Mouse (Mus musculus): Measurements from ENCODE around the gene Msi2. TPM values are rescaled to one million over a fixed set of nuclear protein-coding genes. Genes with fewer than 3 reads are reported as not detected.
A peak's percentile ranks its signal among the peaks of the same experiment; 100 is the strongest.

Msi2 gene
- polyA plus RNA-seq, 1 experiment from 2014 or later, result 10.9 TPM

DNA sequence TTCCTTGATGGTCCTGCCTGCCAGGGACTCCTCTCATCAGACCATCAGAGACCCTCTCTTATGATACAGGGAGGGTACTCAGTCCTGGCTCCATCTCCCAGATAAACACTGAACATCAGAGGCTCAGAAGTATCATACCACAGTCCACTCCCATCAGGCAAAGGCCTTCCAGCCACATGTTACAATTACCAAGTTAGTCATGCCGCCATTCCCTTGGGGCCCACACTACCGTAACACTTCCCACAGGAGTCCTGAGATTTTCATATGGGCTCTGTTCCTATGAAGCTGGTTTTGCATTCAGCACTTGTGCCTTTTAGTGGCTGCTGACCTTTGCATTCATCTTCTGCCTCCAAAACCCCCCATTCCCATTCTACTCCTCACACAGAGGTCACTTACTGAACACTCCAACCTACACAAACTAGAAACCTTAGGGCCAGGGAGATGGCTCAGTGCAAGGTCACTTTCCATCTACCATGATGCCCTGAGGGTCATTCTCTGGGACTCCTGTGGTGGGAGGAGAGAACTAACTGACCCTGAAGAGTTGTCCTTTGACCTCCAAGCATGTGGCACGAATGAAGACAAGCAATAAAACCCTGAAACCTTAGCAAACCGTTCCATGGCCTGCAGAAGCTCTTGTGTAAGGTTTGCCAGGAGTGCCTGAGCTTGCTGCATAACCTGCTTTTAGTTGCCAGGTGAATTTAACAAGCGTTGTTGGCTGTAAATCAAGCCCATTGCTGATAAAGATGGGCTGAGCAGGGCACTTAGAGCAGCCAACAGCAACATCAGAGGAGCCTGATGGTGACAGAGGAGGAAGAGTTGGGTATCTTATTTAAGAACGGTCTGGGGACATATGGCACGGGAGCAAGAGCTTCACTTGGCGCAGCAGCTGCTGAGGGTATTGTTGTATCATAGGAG, 323.0 kb downstream of the Msi2 start:
- Histone ChIP-seq H3K27me3 (replicated peaks) (no peaks in the 10 kb centered on the region), H3K9ac (no peak overlapping the region), H3K4me3 (replicated peaks) (no peak overlapping the region), H3K4me2 (replicated peaks) (no peak overlapping the region), H3K4me1 (replicated peaks) (peaks cover 14% of the 10 kb centered on the region), H3K36me3 (no peaks in the 10 kb centered on the region), H3K9me3 (no peaks in the 10 kb centered on the region), H3K27ac (peak overlapping the region; percentile 6; the same call in 1 of the 2 replicates)
- WGBS, result 58% methylated on average over 8 of the region's 8 CpGs
- no peak for ATAC-seq

DNA sequence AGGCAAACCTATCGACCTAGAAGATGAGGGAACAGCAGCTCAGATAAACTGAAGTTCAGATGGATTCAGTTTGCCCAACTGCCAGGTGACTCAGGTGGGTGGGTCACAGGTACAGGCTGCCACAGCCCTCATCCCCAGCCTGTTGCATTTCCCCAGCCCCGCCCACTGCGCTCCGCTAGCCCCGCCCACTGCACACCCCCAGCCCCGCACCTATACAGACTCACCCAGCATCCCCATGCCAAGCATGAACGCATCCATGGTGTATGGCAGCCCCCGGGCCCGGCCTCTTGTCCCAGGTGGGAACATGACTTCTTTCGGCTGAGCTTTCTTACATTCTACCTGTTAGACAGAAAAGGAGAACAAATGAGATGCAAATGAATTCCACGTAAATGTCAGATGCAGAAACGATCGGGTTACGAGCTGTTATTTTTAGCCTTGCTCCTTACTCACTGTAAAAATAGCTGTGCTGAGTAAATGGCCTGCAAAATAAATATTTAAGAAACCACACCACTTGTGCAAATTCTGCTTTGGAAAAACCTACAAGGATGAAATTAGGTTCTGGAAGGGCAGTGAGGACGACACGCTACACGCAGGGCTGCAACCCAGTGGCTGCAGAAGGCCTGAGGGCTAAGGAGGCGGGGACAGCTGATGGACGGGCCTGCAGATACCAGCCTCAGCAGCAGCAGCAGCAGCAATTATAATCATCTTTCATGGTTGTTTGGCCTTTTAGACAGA, 323.8 kb downstream of the Msi2 start:
- H3K27ac ChIP-seq, result peak overlapping the region; percentile 6; the same call in 1 of the 2 replicates

DNA sequence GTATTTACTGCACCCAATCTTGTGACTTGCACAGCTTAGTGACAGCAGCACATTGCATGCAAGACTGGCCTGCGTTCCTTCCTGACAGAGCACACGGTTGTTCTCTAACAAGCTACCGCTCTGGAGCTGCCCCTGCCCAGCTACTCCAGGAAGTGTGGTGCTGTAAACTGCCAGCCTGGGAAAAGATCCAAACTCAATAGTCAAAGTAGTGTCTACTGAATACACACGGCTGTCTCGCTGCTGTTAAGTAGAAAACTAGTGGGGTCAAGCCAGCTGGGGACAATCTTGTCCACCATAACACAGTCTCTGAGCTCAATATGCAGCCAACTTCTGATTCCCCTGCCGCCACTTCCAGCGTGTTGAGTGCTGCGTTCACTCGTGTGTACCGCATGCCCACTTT, 325.6 kb downstream of the Msi2 start:
- H3K27me3 ChIP-seq (replicated peaks), result no peaks in the 10 kb centered on the region
- peaks cover 5% of the 10 kb centered on the region; the same call in 1 of the 2 replicates for H3K4me1 ChIP-seq (replicated peaks)
- no peak overlapping the region for H3K27ac ChIP-seq
- no peak overlapping the region for H3K4me3 ChIP-seq (replicated peaks)
- no peak overlapping the region for H3K4me2 ChIP-seq (replicated peaks)
- no peak for ATAC-seq
- H3K36me3 ChIP-seq, result no peaks in the 10 kb centered on the region
- H3K9me3 ChIP-seq, result no peaks in the 10 kb centered on the region
- 80% methylated on average over 10 of the region's 10 CpGs for WGBS
- H3K9ac ChIP-seq, result no peak overlapping the region

More for the DNA sequence above, 323.8 kb downstream of the Msi2 start:
- Histone ChIP-seq H3K4me2 (replicated peaks) (no peak overlapping the region), H3K36me3 (no peaks in the 10 kb centered on the region), H3K4me1 (replicated peaks) (peaks cover 9% of the 10 kb centered on the region), H3K4me3 (replicated peaks) (no peak overlapping the region), H3K9ac (no peak overlapping the region), H3K9me3 (no peaks in the 10 kb centered on the region), H3K27me3 (replicated peaks) (no peaks in the 10 kb centered on the region)
- 63% methylated on average over 19 of the region's 19 CpGs for WGBS
- peak; percentile 54 for ATAC-seq

DNA sequence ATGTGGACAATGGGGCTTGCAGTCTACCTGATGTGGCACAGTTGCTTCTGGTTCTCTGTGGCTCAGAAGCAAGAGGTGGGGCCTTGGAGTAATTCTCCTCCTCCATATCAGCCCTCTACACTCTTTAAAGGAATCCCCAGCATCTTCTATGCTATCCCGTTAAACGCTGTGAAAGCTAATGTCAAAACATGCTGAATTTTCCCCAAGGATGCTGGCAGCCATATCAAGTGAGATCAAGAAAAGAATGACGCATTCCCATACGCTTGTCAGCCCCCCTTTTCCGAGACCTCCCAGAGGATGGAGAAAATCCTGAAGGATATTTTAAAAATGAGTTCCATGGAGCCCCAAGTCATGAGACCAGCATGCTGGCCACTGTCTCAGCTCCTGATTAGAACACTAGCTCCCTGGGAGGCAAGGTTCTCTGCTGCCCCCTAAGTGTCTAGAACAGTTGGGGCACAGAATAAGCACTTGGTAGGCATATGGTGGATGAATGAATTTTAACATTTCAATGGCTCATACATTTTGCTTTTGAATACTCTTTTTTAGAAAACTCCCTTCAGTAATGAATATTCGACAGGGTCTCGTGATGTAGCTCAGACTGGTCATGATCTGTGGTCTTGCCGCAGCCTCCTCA, 327.0 kb downstream of the Msi2 start:
- Histone ChIP-seq H3K27me3 (replicated peaks) (no peaks in the 10 kb centered on the region), H3K9me3 (no peaks in the 10 kb centered on the region), H3K27ac (no peak overlapping the region), H3K4me1 (replicated peaks) (peaks cover 5% of the 10 kb centered on the region; the same call in 1 of the 2 replicates), H3K4me3 (replicated peaks) (no peak overlapping the region), H3K4me2 (replicated peaks) (no peak overlapping the region), H3K36me3 (no peaks in the 10 kb centered on the region), H3K9ac (no peak overlapping the region)
- 74% methylated on average over 8 of the region's 8 CpGs for WGBS
- ATAC-seq, result no peak

DNA sequence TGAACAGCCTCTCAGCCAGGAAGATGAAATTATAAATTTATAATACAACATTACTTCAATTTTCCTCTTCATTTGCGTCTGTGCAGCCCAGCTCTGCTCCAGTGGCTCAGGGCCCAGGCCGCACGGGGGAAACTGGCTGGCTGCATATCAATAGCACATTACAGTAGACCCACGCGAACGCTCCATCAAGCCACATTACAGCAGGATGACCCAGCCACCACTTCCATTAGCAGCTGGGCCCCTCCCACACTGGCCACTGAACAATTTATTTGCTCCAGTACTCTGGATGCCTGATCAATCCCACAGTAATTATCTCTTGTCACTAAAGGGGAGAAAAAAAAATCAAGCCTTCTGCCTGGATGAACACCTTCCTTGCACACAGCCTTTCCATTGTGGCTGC, 328.8 kb downstream of the Msi2 start:
- WGBS, result 91% methylated on average over 6 of the region's 6 CpGs
- no peak overlapping the region for H3K4me2 ChIP-seq (replicated peaks)
- no peaks in the 10 kb centered on the region for H3K9me3 ChIP-seq
- ATAC-seq, result no peak
- no peak overlapping the region for H3K4me3 ChIP-seq (replicated peaks)
- no peaks in the 10 kb centered on the region; the same call in 1 of the 2 replicates for H3K4me1 ChIP-seq (replicated peaks)
- H3K27me3 ChIP-seq (replicated peaks), result no peaks in the 10 kb centered on the region
- H3K9ac ChIP-seq, result no peak overlapping the region
- H3K27ac ChIP-seq, result no peak overlapping the region
- no peaks in the 10 kb centered on the region for H3K36me3 ChIP-seq

DNA sequence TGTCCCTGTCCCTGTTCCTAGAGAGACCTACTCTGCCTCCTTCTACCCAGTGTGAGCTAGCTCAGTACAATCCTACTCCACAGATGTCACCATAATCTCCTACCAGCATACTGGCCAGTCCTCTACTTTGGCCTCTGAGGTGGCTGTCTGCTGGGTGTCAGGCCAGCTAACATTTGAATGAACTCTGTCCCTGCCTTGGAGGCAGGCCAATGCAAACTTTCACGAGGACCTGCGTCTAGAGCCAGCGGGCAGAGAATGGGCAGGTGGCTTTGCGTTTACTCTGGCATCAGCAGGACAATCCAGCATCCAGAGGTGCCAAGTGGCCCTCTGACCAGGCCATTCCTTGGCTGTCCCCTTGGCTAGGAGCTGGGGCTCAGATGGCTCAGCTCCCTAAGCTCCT, 331.4 kb downstream of the Msi2 start:
- Histone ChIP-seq H3K4me1 (replicated peaks) (no peaks in the 10 kb centered on the region), H3K27ac (no peak overlapping the region), H3K27me3 (replicated peaks) (no peaks in the 10 kb centered on the region), H3K4me3 (replicated peaks) (no peak overlapping the region), H3K4me2 (replicated peaks) (no peak overlapping the region), H3K36me3 (no peaks in the 10 kb centered on the region), H3K9me3 (no peaks in the 10 kb centered on the region), H3K9ac (no peak overlapping the region)
- no peak for ATAC-seq
- 84% methylated on average over 4 of the region's 4 CpGs for WGBS

DNA sequence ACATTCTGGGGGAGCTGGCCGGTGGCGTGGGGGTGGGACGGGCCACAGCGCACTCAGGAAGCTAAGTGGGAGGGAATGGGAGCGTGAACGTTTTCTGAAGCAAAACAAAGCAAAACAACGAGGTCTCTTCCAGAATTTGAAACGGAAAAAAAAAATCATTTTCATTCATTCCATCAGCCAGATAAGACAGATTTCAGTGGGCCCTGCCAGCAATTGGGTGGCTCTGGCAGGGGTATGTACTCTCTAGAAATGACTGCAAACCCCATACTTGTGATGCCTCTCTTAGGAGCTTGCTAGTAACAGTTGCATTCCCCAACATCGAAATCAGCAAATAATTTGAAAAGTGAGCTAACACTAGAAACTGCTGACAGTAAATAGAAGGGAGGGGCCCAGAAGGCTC, 335.9 kb downstream of the Msi2 start:
- WGBS, result 74% methylated on average over 9 of the region's 9 CpGs
- Histone ChIP-seq H3K4me3 (replicated peaks) (no peak overlapping the region), H3K9ac (no peak overlapping the region), H3K9me3 (no peaks in the 10 kb centered on the region), H3K4me2 (replicated peaks) (no peak overlapping the region), H3K27ac (no peak overlapping the region), H3K36me3 (no peaks in the 10 kb centered on the region), H3K27me3 (replicated peaks) (no peaks in the 10 kb centered on the region), H3K4me1 (replicated peaks) (peaks cover 11% of the 10 kb centered on the region)
- ATAC-seq, result no peak

DNA sequence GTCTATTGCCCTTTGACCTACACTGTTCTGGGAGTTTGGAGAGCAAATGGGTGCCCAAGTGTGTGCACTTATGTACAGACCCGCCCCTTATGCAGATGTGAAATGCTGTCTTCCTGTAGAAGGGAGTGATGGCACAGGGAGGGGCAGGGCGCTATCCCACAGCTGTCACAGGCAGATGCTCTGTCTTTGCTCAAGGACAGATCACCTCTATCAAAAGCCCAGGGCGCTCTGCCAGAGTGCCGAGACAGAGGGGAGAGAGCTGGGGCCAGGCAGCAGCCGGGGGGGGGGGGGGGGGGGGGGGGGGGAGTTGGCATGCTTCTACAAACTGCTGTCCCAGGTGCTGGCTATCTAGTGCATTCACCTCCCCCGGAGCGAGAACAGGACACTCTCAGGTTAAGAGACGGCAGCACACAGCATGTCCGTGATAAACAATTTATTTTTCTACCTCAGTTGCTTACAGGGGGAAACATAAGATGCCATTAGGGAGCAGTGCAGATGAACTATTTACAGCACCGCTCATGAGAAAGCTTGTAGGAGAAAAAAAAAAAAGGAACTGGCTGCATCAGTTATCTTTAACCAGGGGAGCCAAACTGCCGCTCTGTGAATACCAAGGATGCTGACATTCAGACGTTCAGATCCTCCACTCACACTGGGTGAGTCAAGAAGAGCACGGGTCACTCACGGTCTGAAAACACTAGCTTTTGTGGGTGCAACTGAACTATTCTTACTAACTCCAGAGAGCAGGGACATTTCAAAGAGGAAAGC, 337.0 kb downstream of the Msi2 start:
- Histone ChIP-seq H3K36me3 (no peaks in the 10 kb centered on the region), H3K4me1 (replicated peaks) (peaks cover 11% of the 10 kb centered on the region), H3K27me3 (replicated peaks) (no peaks in the 10 kb centered on the region), H3K9ac (no peak overlapping the region), H3K4me2 (replicated peaks) (no peak overlapping the region), H3K4me3 (replicated peaks) (no peak overlapping the region), H3K27ac (no peak overlapping the region), H3K9me3 (no peaks in the 10 kb centered on the region)
- 50% methylated on average over 11 of the region's 14 CpGs for WGBS
- ATAC-seq, result no peak

DNA sequence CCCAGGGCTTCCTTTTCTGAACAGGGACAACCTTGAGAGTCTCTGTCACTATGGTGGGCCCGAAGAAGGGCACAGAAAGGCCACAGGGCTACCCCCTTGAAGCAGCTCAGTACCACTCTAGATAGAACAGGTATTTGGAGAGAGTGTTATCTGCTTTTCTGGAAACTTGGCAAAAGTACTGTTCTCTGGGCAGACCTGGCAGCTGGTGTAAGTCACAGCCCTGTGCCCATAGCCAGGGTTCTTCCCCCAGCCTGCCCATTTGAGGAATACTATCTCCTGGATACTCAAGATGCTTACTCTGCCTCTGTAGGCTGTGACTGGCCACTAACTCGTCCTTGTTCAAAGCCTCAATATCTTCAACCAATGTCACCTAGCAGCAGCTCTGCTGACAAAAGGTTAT, 338.7 kb downstream of the Msi2 start:
- no peak for ATAC-seq
- Histone ChIP-seq H3K9me3 (no peaks in the 10 kb centered on the region), H3K27me3 (replicated peaks) (no peaks in the 10 kb centered on the region), H3K4me3 (replicated peaks) (no peak overlapping the region), H3K4me2 (replicated peaks) (no peak overlapping the region), H3K9ac (no peak overlapping the region), H3K27ac (no peak overlapping the region), H3K4me1 (replicated peaks) (peaks cover 11% of the 10 kb centered on the region), H3K36me3 (no peaks in the 10 kb centered on the region)
- 73% methylated on average over 2 of the region's 2 CpGs for WGBS

DNA sequence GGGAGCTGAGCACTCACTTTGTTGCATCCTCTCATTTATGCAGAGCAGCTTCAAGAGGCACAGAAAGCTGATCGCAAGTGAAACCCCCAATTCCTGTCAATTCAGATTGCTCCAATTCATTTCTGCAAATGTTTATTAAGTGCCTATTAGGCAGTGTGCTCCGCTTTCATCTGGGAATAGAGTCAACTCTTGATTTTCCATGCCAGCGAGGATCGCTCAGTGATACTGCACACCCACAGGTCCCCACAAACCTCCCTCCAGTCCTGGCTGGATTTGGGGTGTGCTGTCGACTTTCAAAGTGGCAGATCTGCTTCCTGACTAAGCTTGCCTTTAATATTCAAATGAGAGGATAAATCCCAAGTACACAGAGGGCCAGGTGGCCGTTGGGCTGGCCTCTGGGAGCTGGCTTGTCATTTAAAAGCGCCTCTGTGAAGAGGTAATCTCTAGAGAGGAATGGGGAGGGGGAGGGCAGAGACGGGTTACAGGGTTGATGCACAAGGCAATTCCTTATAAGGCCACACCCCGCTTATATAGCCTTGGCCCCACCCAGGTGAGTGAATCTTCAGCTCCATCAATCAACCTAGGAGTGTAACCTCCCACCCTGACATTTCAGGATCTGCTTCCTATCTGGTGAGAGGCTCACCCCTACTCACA, 339.5 kb downstream of the Msi2 start:
- peak; percentile 69 for ATAC-seq

DNA sequence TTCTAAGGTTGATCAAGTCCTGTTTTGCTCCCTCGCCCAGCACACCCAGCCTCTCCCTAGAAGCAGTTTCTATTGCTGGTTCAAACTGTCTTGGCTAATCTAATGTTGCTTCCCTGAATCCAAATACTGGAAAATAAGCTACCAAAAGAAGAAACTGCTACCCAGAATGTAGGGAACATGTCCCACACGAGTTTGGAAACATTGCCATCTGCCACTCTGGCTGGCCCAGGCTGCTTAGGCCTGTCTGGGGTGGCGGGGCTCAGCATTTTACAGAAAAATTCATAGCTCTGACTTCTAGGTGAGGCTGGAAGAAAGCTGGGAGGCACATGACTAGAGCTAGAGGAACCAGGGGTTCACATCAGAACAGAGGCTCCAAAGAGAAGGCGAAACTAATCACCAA, 345.7 kb downstream of the Msi2 start:
- Histone ChIP-seq H3K9ac (no peak overlapping the region), H3K27me3 (replicated peaks) (no peaks in the 10 kb centered on the region), H3K4me2 (replicated peaks) (no peak overlapping the region), H3K4me1 (replicated peaks) (no peaks in the 10 kb centered on the region), H3K4me3 (replicated peaks) (no peak overlapping the region), H3K27ac (no peak overlapping the region), H3K9me3 (no peaks in the 10 kb centered on the region), H3K36me3 (no peaks in the 10 kb centered on the region)
- 85% methylated on average over 4 of the region's 4 CpGs for WGBS
- no peak for ATAC-seq

More for the DNA sequence above, 339.5 kb downstream of the Msi2 start:
- Histone ChIP-seq H3K4me1 (replicated peaks) (peaks cover 11% of the 10 kb centered on the region), H3K4me2 (replicated peaks) (no peak overlapping the region), H3K36me3 (no peaks in the 10 kb centered on the region), H3K27ac (no peak overlapping the region), H3K9me3 (no peaks in the 10 kb centered on the region), H3K27me3 (replicated peaks) (no peaks in the 10 kb centered on the region), H3K4me3 (replicated peaks) (no peak overlapping the region), H3K9ac (no peak overlapping the region)
- WGBS, result 50% methylated on average over 9 of the region's 9 CpGs
